Mouse (Mus musculus) cerebral cortex, adult 2 months (tissue): Measurements from ENCODE around the gene Tmem189.

Source experiments
- whole genome bisulfite sequencing: fragments of 180-500 bp; shearing (Covaris S2); methylation state at CpG from one replicate; pipeline ENCODE4 v1.1.7; 2018; 5-methylcytosine and 5-hydroxymethylcytosine counted together

Gene Tmem189

GRCm38 (mm10) chr2:167594444-167594934 is 95.1 kb downstream of the Tmem189 start:
- WGBS = 40% methylated on average over 10 of the region's 10 CpGs

DNA sequence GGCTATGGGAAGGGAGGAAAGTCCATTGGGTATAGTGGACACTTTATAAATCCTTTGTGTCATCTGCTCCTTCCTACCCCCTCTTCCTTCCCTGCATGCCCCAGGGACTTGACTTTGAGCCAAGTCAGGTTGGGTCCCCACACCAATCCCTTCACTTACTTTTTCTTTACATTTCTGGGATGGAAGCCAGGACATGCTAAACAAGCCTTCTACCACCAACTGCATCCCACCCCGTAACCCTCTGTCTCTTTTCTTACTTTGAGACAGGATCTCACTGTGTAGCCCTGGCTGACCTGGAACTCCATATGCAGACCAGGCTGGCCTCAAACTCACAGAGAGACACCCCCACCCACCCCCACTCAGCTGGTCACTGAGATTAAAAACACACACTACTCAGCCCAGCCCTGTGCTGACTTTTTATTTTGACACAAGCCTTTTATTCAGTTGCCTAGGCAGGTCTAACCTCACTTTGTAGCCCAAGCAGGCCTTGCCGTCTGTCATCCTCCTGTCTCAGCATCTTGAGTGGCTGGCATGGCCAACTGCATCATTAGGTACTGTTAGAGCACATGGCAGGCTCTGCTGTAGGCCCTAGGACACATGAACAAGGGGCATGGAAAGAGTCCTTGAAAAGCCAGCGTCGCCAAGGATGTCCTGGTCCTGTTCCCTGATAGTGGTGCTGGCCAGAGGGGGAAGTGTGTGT is 95.9 kb downstream of the Tmem189 start:
- 82% methylated on average over 4 of the region's 4 CpGs for WGBS
